Mouse (Mus musculus): ENCODE data around the gene Rpl28.

- TF ChIP-seq TCF12 (IDR thresholded peaks at IDR 0.05; ENCODE audit: low read depth, low read length) (no peak), SMC3 (IDR thresholded peaks at IDR 0.05; ENCODE audit: low read depth, low read length) (no peak), GABPA (IDR thresholded peaks at IDR 0.05; ENCODE audit: insufficient replicate concordance, low read depth, low read length) (no peak), USF2 (conservative IDR thresholded peaks at IDR 0.05; ENCODE audit: low read depth, low read length) (no peak), USF1 (IDR thresholded peaks at IDR 0.05; ENCODE audit: low read depth, low read length) (no peak), CTCF (conservative IDR thresholded peaks at IDR 0.05 in 1 of 2, IDR thresholded peaks at IDR 0.05 in 1 of 2; ENCODE audit: low read depth in 2 of 2, low read length in 2 of 2) (no peak), NRF1 (IDR thresholded peaks at IDR 0.05; ENCODE audit: low read depth, low read length) (no peak), EP300 (IDR thresholded peaks at IDR 0.05; ENCODE audit: low read length) (no peak), RCOR1 (conservative IDR thresholded peaks at IDR 0.05; ENCODE audit: low read depth, low read length) (no peak), ZMIZ1 (IDR thresholded peaks at IDR 0.05; ENCODE audit: low read depth, low read length) (no peak), MAX (IDR thresholded peaks at IDR 0.05; ENCODE audit: low read length) (no peak), IRF4 (IDR thresholded peaks at IDR 0.05; ENCODE audit: low read depth, low read length) (no peak), ZKSCAN1 (IDR thresholded peaks at IDR 0.05; ENCODE audit: borderline replicate concordance, low read depth, low read length) (no peak)
These were observed 27.5 kb upstream of the Rpl28 start for GRCm38 (mm10) chr7:4764946-4765710.

All from CH12.LX (cell line).